Mouse (Mus musculus) liver, postnatal 0 days (tissue): ENCODE measurements around the gene Celsr1.

Experiments
- CTCF ChIP-seq: sonication (generic); IDR thresholded peaks from 2 replicates; pipeline ENCODE4 v1.5.1; 2016; ENCODE audit warnings: antibody characterized with exemption, low read depth
- EP300 ChIP-seq: IDR thresholded peaks from 2 replicates; pipeline ENCODE4 v1.6.1; 2016; ENCODE audit warnings: antibody characterized with exemption, low read depth, mild to moderate bottlenecking

- TF ChIP-seq CTCF (no peak), EP300 (no peak)
These were observed 35.6 kb upstream of the Celsr1 start for GRCm38 (mm10) chr15:86069011-86069791.
